Mouse (Mus musculus) mammary gland, adult 2 months (tissue): ENCODE measurements around the gene Gm5771. TPM values are rescaled to one million over a fixed set of nuclear protein-coding genes. Genes with fewer than 3 reads are reported as not detected.

ENCODE experiments used
- polyA plus RNA-seq: library from polyadenylated mRNA; depleted of rRNA; stranded (reverse); fragments of >200 nt; gene quantifications from 2 replicates; pipeline ENCODE4 v1.2.3, GENCODE M21; 2012; ENCODE audit warnings: low replicate concordance; rRNA removed

Gm5771 gene
- not detected in 2 replicates for polyA plus RNA-seq

DNA sequence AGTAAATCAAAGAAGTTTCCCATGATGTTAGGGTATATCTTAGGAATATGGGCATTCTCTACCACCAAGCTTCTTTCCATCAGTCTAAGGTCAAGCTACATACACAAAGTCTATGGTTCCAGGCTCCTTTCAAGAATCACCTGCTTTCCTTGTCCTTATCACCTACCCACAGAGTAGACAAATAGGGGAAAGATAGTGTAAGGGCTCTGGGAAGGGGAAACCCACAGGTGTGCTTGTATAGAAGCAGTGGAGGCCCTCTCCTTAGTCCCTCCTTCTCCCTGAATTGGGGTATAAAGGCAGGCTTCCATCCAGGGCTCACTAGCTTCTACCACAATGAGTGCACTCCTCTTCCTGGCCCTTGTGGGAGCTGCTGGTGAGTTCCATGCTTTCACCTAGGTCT, at the start of gene Gm5771:
Gm5771 (plus strand) TSS at position 301 of the 400 bp plus-strand sequence.

DNA sequence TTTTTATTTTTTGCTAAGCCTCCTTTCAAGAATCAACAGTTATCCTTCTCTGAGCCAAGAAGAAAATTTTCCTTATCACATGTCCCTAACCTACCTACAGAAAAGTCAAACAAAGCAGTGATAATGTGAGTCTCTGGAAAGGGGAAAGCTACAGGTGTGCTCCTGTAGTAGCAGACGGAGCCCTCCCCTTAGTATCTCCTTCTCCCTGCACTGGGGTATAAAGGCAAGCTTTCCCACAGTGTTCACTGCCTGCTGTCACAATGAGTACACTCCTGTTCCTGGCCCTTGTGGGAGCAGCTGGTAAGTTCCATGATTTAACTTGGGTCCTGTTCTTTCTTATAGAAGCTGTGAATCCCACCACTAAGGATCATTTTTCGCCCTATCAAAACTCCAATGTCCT, 38.2 kb upstream of the Gm5771 start, which contains the start of gene Try10:
Try10 (plus strand) TSS at position 174 of the 400 bp plus-strand sequence.

DNA sequence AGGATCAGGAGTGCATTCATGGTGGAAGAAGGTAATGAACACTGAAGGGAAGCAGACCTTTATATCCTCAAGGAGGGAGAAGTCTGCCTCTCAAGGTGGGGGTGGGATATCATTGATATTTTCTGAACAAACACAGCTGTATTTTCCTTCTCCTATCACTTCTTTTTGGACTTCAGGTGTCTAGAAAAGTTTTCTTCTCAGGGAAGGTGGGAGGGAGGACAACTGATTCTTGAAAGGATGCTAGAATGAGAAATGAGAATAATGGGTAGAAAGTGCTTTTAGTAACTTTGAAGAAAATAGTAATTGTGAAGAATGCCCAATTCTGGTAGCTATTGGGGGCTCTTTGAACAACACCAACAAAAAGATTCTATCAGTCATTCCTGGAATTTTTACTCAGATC, 14.6 kb upstream of the Gm5771 start, which contains the start of gene Prss3:
Prss3 (minus strand) TSS at position 101 of the 400 bp plus-strand sequence.

DNA sequence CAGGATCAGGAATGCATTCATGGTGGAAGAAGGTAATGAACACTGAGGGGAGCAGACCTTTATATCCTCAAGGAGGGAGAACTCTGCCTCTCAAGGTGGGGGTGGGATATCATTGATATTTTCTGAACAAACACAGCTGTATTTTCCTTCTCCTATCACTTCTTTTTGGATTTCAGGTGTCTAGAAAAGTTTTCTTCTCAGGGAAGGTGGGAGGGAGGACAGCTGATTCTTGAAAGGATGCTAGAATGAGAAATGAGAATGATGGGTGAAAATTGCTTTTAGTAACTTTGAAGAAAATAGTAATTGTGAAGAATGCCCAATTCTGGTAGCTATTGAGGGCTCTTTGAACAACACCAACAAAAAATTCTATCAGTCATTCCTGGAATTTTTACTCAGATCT, 53.9 kb downstream of the Gm5771 start, which contains the start of gene Gm10334:
Gm10334 (minus strand) TSS at position 101 of the 400 bp plus-strand sequence.

Other genes starting within 250 kb of the Gm5771 start
- gene Try4, start 90.1 kb upstream of the Gm5771 start, polyA plus RNA-seq: 1.0 TPM in 1 of 2 replicates, not detected in the other
- gene Try5, start 75.5 kb upstream of the Gm5771 start, polyA plus RNA-seq: 0.18 and 0.72 TPM in 2 replicates
- gene Try10, start 38.3 kb upstream of the Gm5771 start, polyA plus RNA-seq: not detected in 2 replicates
- not detected in 2 replicates for gene Prss3, start 14.7 kb upstream of the Gm5771 start, polyA plus RNA-seq
- not detected in 2 replicates for gene Gm10334, start 53.8 kb downstream of the Gm5771 start, polyA plus RNA-seq
- gene Prss1, start 66.6 kb downstream of the Gm5771 start, polyA plus RNA-seq: not detected in 2 replicates
- 0.59 and 2.9 TPM in 2 replicates for gene Prss2, start 129.4 kb downstream of the Gm5771 start, polyA plus RNA-seq
- 20.3 and 26.2 TPM in 2 replicates for gene Ephb6, start 213.1 kb downstream of the Gm5771 start, polyA plus RNA-seq
- 0.86 and 1.7 TPM in 2 replicates for gene Trpv6, start 244.0 kb downstream of the Gm5771 start, polyA plus RNA-seq